12 mouse cellular contexts compared by ENCODE assay signal in genomic region chr13:74302050-74303037, GRCm38 (mm10). TPM values are rescaled to one million over a fixed set of nuclear protein-coding genes. Genes with fewer than 3 reads are reported as not detected.
A peak's percentile ranks its signal among the peaks of the same experiment; 100 is the strongest.
DNase-seq lines count a peak whose midpoint lies in the region; ATAC-seq and TF ChIP-seq lines count a peak whose summit lies in the region.
"Had no signal": no experiment of that assay in that cellular context is flagged by ENCODE, and none has a peak within 500 bp of the region (broad histone marks: within the 10 kb centered on the region; RNA-seq: fewer than 3 reads in every experiment).

No protein-coding gene starts in this region.

- 84% methylated on average over 10 of the region's 10 CpGs for WGBS in hindbrain, embryonic 13.5 days
- WGBS in hindbrain, embryonic 11.5 days = 87% methylated on average over 10 of the region's 10 CpGs
- 85% methylated on average over 10 of the region's 10 CpGs for WGBS in neural tube, embryonic 11.5 days
- WGBS in intestine, postnatal 0 days = 63% methylated on average over 10 of the region's 10 CpGs

- H3K4me3 ChIP-seq in hindbrain, embryonic 13.5 days = no peak overlapping the region
- no peak overlapping the region for H3K4me3 ChIP-seq in hindbrain, embryonic 11.5 days (ENCODE audit: low read depth, low read length)
- H3K4me3 ChIP-seq in neural tube, embryonic 11.5 days (ENCODE audit: low read depth, low read length) = no peak overlapping the region
- no peak overlapping the region for H3K4me3 ChIP-seq in intestine, postnatal 0 days (ENCODE audit: low read depth, low read length)
- H3K4me3 ChIP-seq: liver, embryonic 13.5 days had no signal

- peaks cover 59% of the 10 kb centered on the region for H3K36me3 ChIP-seq in hindbrain, embryonic 13.5 days
- H3K36me3 ChIP-seq in hindbrain, embryonic 11.5 days (ENCODE audit: control insufficient read depth, insufficient read depth, low read length) = 0 out of 2 replicates have a peak, but pooled peaks cover 2% of the 10 kb centered on the region
- no peaks in the 10 kb centered on the region; the same call in 1 of the 2 replicates for H3K36me3 ChIP-seq in neural tube, embryonic 11.5 days (ENCODE audit: control insufficient read depth, insufficient read depth, low read length)
- peaks cover 45% of the 10 kb centered on the region for H3K36me3 ChIP-seq in intestine, postnatal 0 days (ENCODE audit: control insufficient read depth, insufficient read depth)

- no peak overlapping the region for H3K4me2 ChIP-seq in hindbrain, embryonic 13.5 days
- no peak overlapping the region for H3K4me2 ChIP-seq in hindbrain, embryonic 11.5 days (replicated peaks; ENCODE audit: low read depth, low read length)
- no peak overlapping the region for H3K4me2 ChIP-seq in neural tube, embryonic 11.5 days (ENCODE audit: low read depth)
- H3K4me2 ChIP-seq in intestine, postnatal 0 days (replicated peaks; ENCODE audit: low read depth) = no peak overlapping the region
- H3K4me2 ChIP-seq: liver, embryonic 13.5 days had no signal

- TF ChIP-seq CTCF in Patski (IDR thresholded peaks at IDR 0.05) = peak; percentile 34
- TF ChIP-seq CTCF in intestine, postnatal 0 days (IDR thresholded peaks at IDR 0.05; ENCODE audit: low read depth) = peak; percentile 60

- POLR2A ChIA-PET in Patski (lab: Charles Lee) = no interaction called here

- no peak for DNase-seq in hindbrain, embryonic 11.5 days (ENCODE audit: low spot score)
- no peak for DNase-seq in neural tube, embryonic 11.5 days (ENCODE audit: low spot score)
- no peak for DNase-seq in neural tube, embryonic 10.5 days (ENCODE audit: extremely low spot score, low spot score)
- no peak for DNase-seq in Patski (ENCODE audit: low read depth, low spot score)
- DNase-seq in left cerebral cortex, adult 18-20 months (ENCODE audit: low spot score in 2 of 2) = no peak
- DNase-seq in layer of hippocampus, adult 9-11 months = no peak
- DNase-seq: cerebellum, adult 2 months; gastrocnemius, postnatal 25 days; liver, embryonic 13.5 days; thymus, postnatal 36 days had no signal

- H3K4me1 ChIP-seq in hindbrain, embryonic 13.5 days (replicated peaks) = no peaks in the 10 kb centered on the region
- H3K4me1 ChIP-seq in hindbrain, embryonic 11.5 days (replicated peaks; ENCODE audit: control insufficient read depth, insufficient read depth, low read length) = no peaks in the 10 kb centered on the region
- H3K4me1 ChIP-seq in neural tube, embryonic 11.5 days (ENCODE audit: control insufficient read depth, insufficient read depth, low read length) = no peaks in the 10 kb centered on the region
- no peaks in the 10 kb centered on the region for H3K4me1 ChIP-seq in intestine, postnatal 0 days (replicated peaks; ENCODE audit: control insufficient read depth, insufficient read depth, low read length)
- H3K4me1 ChIP-seq: liver, embryonic 13.5 days had no signal

- H3K9me3 ChIP-seq in hindbrain, embryonic 13.5 days = no peaks in the 10 kb centered on the region
- H3K9me3 ChIP-seq in hindbrain, embryonic 11.5 days (ENCODE audit: control insufficient read depth, low read length) = no peaks in the 10 kb centered on the region
- no peaks in the 10 kb centered on the region for H3K9me3 ChIP-seq in neural tube, embryonic 11.5 days (ENCODE audit: control insufficient read depth, low read length)
- H3K9me3 ChIP-seq in intestine, postnatal 0 days (ENCODE audit: control insufficient read depth) = no peaks in the 10 kb centered on the region
- H3K9me3 ChIP-seq: liver, embryonic 13.5 days had no signal

- ATAC-seq in hindbrain, embryonic 13.5 days (ENCODE audit: low FRiP score) = peak; percentile 44; the same call in 1 of the 2 replicates
- no peak for ATAC-seq in hindbrain, embryonic 11.5 days (ENCODE audit: low FRiP score)
- ATAC-seq in neural tube, embryonic 11.5 days (ENCODE audit: insufficient read depth, low FRiP score, low TSS enrichment) = peak; percentile 13; the same call in 1 of the 2 replicates
- ATAC-seq in Patski = no peak
- ATAC-seq in intestine, postnatal 0 days = peak; percentile 79

- in situ Hi-C loops in Patski (cut with MboI; ENCODE audit: low pct_unique_long_range_greater_than_20kb) = loop anchor here (5.0 kb wide), 1 partner anchor 330 kb away; no protein-coding TSS in a partner anchor

- H3K27me3 ChIP-seq in hindbrain, embryonic 13.5 days = no peaks in the 10 kb centered on the region
- no peaks in the 10 kb centered on the region for H3K27me3 ChIP-seq in hindbrain, embryonic 11.5 days (ENCODE audit: control insufficient read depth, insufficient read depth, low read length)
- no peaks in the 10 kb centered on the region for H3K27me3 ChIP-seq in neural tube, embryonic 11.5 days (ENCODE audit: control insufficient read depth, insufficient read depth, low read length)
- no peaks in the 10 kb centered on the region for H3K27me3 ChIP-seq in Patski
- H3K27me3 ChIP-seq in intestine, postnatal 0 days (replicated peaks; ENCODE audit: control insufficient read depth, insufficient read depth, low read length) = no peaks in the 10 kb centered on the region
- H3K27me3 ChIP-seq: liver, embryonic 13.5 days had no signal

- no peak overlapping the region for H3K9ac ChIP-seq in hindbrain, embryonic 13.5 days
- H3K9ac ChIP-seq in hindbrain, embryonic 11.5 days (ENCODE audit: low read depth, low read length) = no peak overlapping the region
- no peak overlapping the region for H3K9ac ChIP-seq in neural tube, embryonic 11.5 days (ENCODE audit: low read length)
- no peak overlapping the region for H3K9ac ChIP-seq in intestine, postnatal 0 days (ENCODE audit: low read depth, low read length)
- H3K9ac ChIP-seq: liver, embryonic 13.5 days had no signal

- CTCF ChIA-PET in Patski (lab: Charles Lee) = interaction anchor here (1.0 kb wide), 1 partner anchor 9 kb away, joined by 4 read pairs; no protein-coding TSS in a partner anchor

- H3K27ac ChIP-seq in hindbrain, embryonic 13.5 days = no peak overlapping the region
- H3K27ac ChIP-seq in hindbrain, embryonic 11.5 days (ENCODE audit: low read depth, low read length) = no peak overlapping the region
- no peak overlapping the region for H3K27ac ChIP-seq in neural tube, embryonic 11.5 days (ENCODE audit: low read depth, low read length)
- H3K27ac ChIP-seq in intestine, postnatal 0 days (ENCODE audit: low read depth, low read length) = no peak overlapping the region
- H3K27ac ChIP-seq: liver, embryonic 13.5 days had no signal

RNA-seq across cellular contexts. Expression of gene Ahrr, which starts 10.2 kb away (rescaled TPM):
- polyA plus RNA-seq in hindbrain, embryonic 13.5 days (2015; fragmentation: Nextera tagmentation; extraction: Ambion mirVana) = 0.49 and 0.61 TPM in 2 replicates
- polyA plus RNA-seq in hindbrain, embryonic 11.5 days (2014; fragmentation: Nextera tagmentation; extraction: Ambion mirVana) = 1.4 and 1.5 TPM in 2 replicates
- 0.55 and 2.0 TPM in 2 replicates for polyA plus RNA-seq in neural tube, embryonic 11.5 days (2014; fragmentation: Nextera tagmentation; extraction: Ambion mirVana)
- polyA plus RNA-seq in Patski (2021) = not detected
- 0.21 and 0.50 TPM in 2 replicates for polyA plus RNA-seq in intestine, postnatal 0 days (2015; fragmentation: Nextera tagmentation; extraction: Ambion mirVana)
- total RNA-seq in left cerebral cortex, adult 18-20 months (2021) = 1 to 10 TPM; 1.4 to 2.1 TPM
- total RNA-seq: gastrocnemius, postnatal 25 days had no signal

RNA-seq across cellular contexts. Expression of gene Pdcd6, which starts 15.0 kb away (rescaled TPM):
- polyA plus RNA-seq in hindbrain, embryonic 13.5 days (2015; fragmentation: Nextera tagmentation; extraction: Ambion mirVana) = 119 and 123 TPM in 2 replicates
- 126 and 132 TPM in 2 replicates for polyA plus RNA-seq in hindbrain, embryonic 11.5 days (2014; fragmentation: Nextera tagmentation; extraction: Ambion mirVana)
- 124 and 128 TPM in 2 replicates for polyA plus RNA-seq in neural tube, embryonic 11.5 days (2014; fragmentation: Nextera tagmentation; extraction: Ambion mirVana)
- polyA plus RNA-seq in Patski (2021) = 170 TPM
- polyA plus RNA-seq in intestine, postnatal 0 days (2015; fragmentation: Nextera tagmentation; extraction: Ambion mirVana) = 312 and 334 TPM in 2 replicates
- 10 to 100 TPM; 79.6 to 79.7 TPM for total RNA-seq in left cerebral cortex, adult 18-20 months (2021)

RNA-seq across cellular contexts. Expression of gene Sdha, which starts 47.7 kb away (rescaled TPM):
- 202 and 213 TPM in 2 replicates for polyA plus RNA-seq in hindbrain, embryonic 13.5 days (2015; fragmentation: Nextera tagmentation; extraction: Ambion mirVana)
- 196 and 230 TPM in 2 replicates for polyA plus RNA-seq in hindbrain, embryonic 11.5 days (2014; fragmentation: Nextera tagmentation; extraction: Ambion mirVana)
- polyA plus RNA-seq in neural tube, embryonic 11.5 days (2014; fragmentation: Nextera tagmentation; extraction: Ambion mirVana) = 228 and 255 TPM in 2 replicates
- polyA plus RNA-seq in Patski (2021) = 368 TPM
- 213 TPM in 2 replicates for polyA plus RNA-seq in intestine, postnatal 0 days (2015; fragmentation: Nextera tagmentation; extraction: Ambion mirVana)
- 100 to 1,000 TPM; 350 to 353 TPM for total RNA-seq in left cerebral cortex, adult 18-20 months (2021)

RNA-seq across cellular contexts. Expression of gene Ccdc127, which starts 47.8 kb away (rescaled TPM):
- polyA plus RNA-seq in hindbrain, embryonic 13.5 days (2015; fragmentation: Nextera tagmentation; extraction: Ambion mirVana) = 50.7 and 50.9 TPM in 2 replicates
- 62.1 and 62.2 TPM in 2 replicates for polyA plus RNA-seq in hindbrain, embryonic 11.5 days (2014; fragmentation: Nextera tagmentation; extraction: Ambion mirVana)
- polyA plus RNA-seq in neural tube, embryonic 11.5 days (2014; fragmentation: Nextera tagmentation; extraction: Ambion mirVana) = 56.1 and 57.6 TPM in 2 replicates
- 45.2 TPM for polyA plus RNA-seq in Patski (2021)
- polyA plus RNA-seq in intestine, postnatal 0 days (2015; fragmentation: Nextera tagmentation; extraction: Ambion mirVana) = 22.0 and 23.0 TPM in 2 replicates
- total RNA-seq in left cerebral cortex, adult 18-20 months (2021) = 10 to 100 TPM; 87.0 to 90.7 TPM

Comparison
In these comparisons a context has a peak if more than half of its experiments do, and no peak if none do; other contexts are left out.
1. ATAC-seq: peak in hindbrain, embryonic 13.5 days (single experiment), neural tube, embryonic 11.5 days (single experiment) and intestine, postnatal 0 days (single experiment); none in hindbrain, embryonic 11.5 days (single experiment) and Patski (single experiment).